Mouse (Mus musculus) CH12.LX (cell line): ENCODE measurements around the gene Abr. TPM values are rescaled to one million over a fixed set of nuclear protein-coding genes. Genes with fewer than 3 reads are reported as not detected.

ENCODE experiments used
- DNase-seq: peaks from one replicate; pipeline ENCODE4 v3.0.0-alpha.2; 2013; ENCODE audit errors: extremely low read depth
- H3K27ac ChIP-seq: 2 replicates; pipeline ENCODE4 v1.5.1; 2012; ENCODE audit warnings: low read depth, mild to moderate bottlenecking, control low read depth, moderate library complexity; ENCODE audit not compliant: insufficient read depth
- H3K27me3 ChIP-seq: replicated peaks from 2 replicates; pipeline ENCODE3; 2012; ENCODE audit warnings: inconsistent platforms
- H3K36me3 ChIP-seq, 2 experiments: replicated peaks in 1 of 2; 2 replicates each; pipeline versions ENCODE3 to v1.6.1; 2012; ENCODE audit warnings: inconsistent platforms in 1 of 2, low read length in 1 of 2, mild to moderate bottlenecking in 1 of 2, mixed read lengths in 1 of 2, moderate library complexity in 1 of 2; ENCODE audit not compliant: control insufficient read depth in 1 of 2, insufficient read depth in 1 of 2
- H3K4me1 ChIP-seq, 2 experiments: 2 replicates each; pipeline ENCODE4 v1.6.1; 2012; ENCODE audit warnings: inconsistent platforms in 1 of 2, moderate library complexity in 1 of 2; ENCODE audit not compliant: insufficient read depth in 2 of 2, control insufficient read depth in 1 of 2
- H3K4me2 ChIP-seq: 2 replicates; pipeline ENCODE4 v1.6.1; 2012; ENCODE audit warnings: low read depth, mild to moderate bottlenecking, control low read depth; ENCODE audit not compliant: poor library complexity, insufficient read depth, severe bottlenecking
- H3K4me3 ChIP-seq, 3 experiments: fragments of 150-350 bp in 1 of 3; sonication (generic) in 1 of 3; replicated peaks in 1 of 3; 2 replicates each; pipeline versions ENCODE3 to v1.5.1; 2011 to 2012; ENCODE audit warnings: low read depth in 2 of 3, low read length in 2 of 3, mild to moderate bottlenecking in 2 of 3, moderate library complexity in 2 of 3, control low read depth in 1 of 3, improper control_type of control experiment in 1 of 3, inconsistent platforms in 1 of 3, mixed read lengths in 1 of 3; ENCODE audit not compliant: poor library complexity in 1 of 3
- H3K79me2 ChIP-seq: replicated peaks from 2 replicates; pipeline ENCODE4 v1.6.1; 2012; ENCODE audit warnings: mild to moderate bottlenecking, moderate library complexity; ENCODE audit not compliant: control insufficient read depth, poor library complexity, insufficient read depth, severe bottlenecking; ENCODE audit errors: extremely low read depth
- H3K9ac ChIP-seq: 2 replicates; pipeline ENCODE4 v1.6.1; 2012; ENCODE audit warnings: low read depth, mild to moderate bottlenecking, control low read depth, moderate library complexity; ENCODE audit not compliant: insufficient read depth
- H3K9me3 ChIP-seq: replicated peaks from 2 replicates; pipeline ENCODE3; 2012; ENCODE audit warnings: low read length, inconsistent platforms, mixed read lengths
- CHD2 ChIP-seq: IDR thresholded peaks from 2 replicates; pipeline ENCODE4 v1.6.1; 2011; ENCODE audit warnings: low read length, improper control_type of control experiment
- CTCF ChIP-seq, 2 experiments: IDR thresholded peaks in 1 of 2; conservative IDR thresholded peaks in 1 of 2; 2 replicates each; pipeline ENCODE4 v1.5.1; 2011 to 2012; ENCODE audit warnings: low read depth in 2 of 2, low read length in 2 of 2, improper control_type of control experiment in 1 of 2, inconsistent platforms in 1 of 2, mild to moderate bottlenecking in 1 of 2, moderate library complexity in 1 of 2
- IRF4 ChIP-seq: IDR thresholded peaks from 2 replicates; pipeline ENCODE4 v1.6.1; 2014; ENCODE audit warnings: low read depth, mild to moderate bottlenecking, inconsistent platforms, low read length, improper control_type of control experiment
- JUN ChIP-seq: IDR thresholded peaks from 2 replicates; pipeline ENCODE4 v1.6.1; 2011; ENCODE audit warnings: low read depth, mild to moderate bottlenecking, low read length, improper control_type of control experiment, moderate library complexity; ENCODE audit not compliant: insufficient read depth
- MAZ ChIP-seq: IDR thresholded peaks from 2 replicates; pipeline ENCODE4 v1.6.1; 2012; ENCODE audit warnings: low read depth, mild to moderate bottlenecking, inconsistent platforms, low read length, improper control_type of control experiment, moderate library complexity
- MEF2A ChIP-seq: IDR thresholded peaks from 2 replicates; pipeline ENCODE4 v1.6.1; 2014; ENCODE audit warnings: low read depth, mild to moderate bottlenecking, inconsistent platforms, low read length, improper control_type of control experiment, borderline replicate concordance
- MXI1 ChIP-seq: IDR thresholded peaks from 2 replicates; pipeline ENCODE4 v1.6.1; 2011; ENCODE audit warnings: mild to moderate bottlenecking, low read depth, low read length, improper control_type of control experiment
- MYC ChIP-seq: IDR thresholded peaks from 2 replicates; pipeline ENCODE4 v1.6.1; 2011; ENCODE audit warnings: low read depth, mild to moderate bottlenecking, improper control_type of control experiment, low read length
- NELFE ChIP-seq: IDR thresholded peaks from 2 replicates; pipeline ENCODE4 v1.6.1; 2011; ENCODE audit warnings: low read depth, low read length, improper control_type of control experiment
- NRF1 ChIP-seq: IDR thresholded peaks from 2 replicates; pipeline ENCODE4 v1.6.1; 2014; ENCODE audit warnings: low read depth, mild to moderate bottlenecking, inconsistent platforms, low read length, improper control_type of control experiment, moderate library complexity
- POLR2A ChIP-seq: IDR thresholded peaks from 2 replicates; pipeline ENCODE4 v1.6.1; 2011; ENCODE audit warnings: low read depth, mild to moderate bottlenecking, improper control_type of control experiment, low read length
- RAD21 ChIP-seq: IDR thresholded peaks from 2 replicates; pipeline ENCODE4 v1.6.1; 2011; ENCODE audit warnings: low read depth, mild to moderate bottlenecking, low read length, improper control_type of control experiment, moderate library complexity
- SIN3A ChIP-seq: IDR thresholded peaks from 2 replicates; pipeline ENCODE4 v1.6.1; 2012; ENCODE audit warnings: low read length, improper control_type of control experiment, inconsistent platforms
- SMC3 ChIP-seq: IDR thresholded peaks from 2 replicates; pipeline ENCODE4 v1.6.1; 2011; ENCODE audit warnings: low read depth, low read length, improper control_type of control experiment
- TCF12 ChIP-seq: IDR thresholded peaks from 2 replicates; pipeline ENCODE4 v1.6.1; 2014; ENCODE audit warnings: low read depth, mild to moderate bottlenecking, inconsistent platforms, low read length, improper control_type of control experiment
- UBTF ChIP-seq: IDR thresholded peaks from 2 replicates; pipeline ENCODE4 v1.6.1; 2012; ENCODE audit warnings: low read depth, mild to moderate bottlenecking, inconsistent platforms, low read length, improper control_type of control experiment, moderate library complexity
- ZNF384 ChIP-seq: IDR thresholded peaks from 2 replicates; pipeline ENCODE4 v1.6.1; 2012; ENCODE audit warnings: low read depth, low read length, improper control_type of control experiment, inconsistent platforms
- dilution Hi-C: fragments of 300-500 bp; cut with MboI; formaldehyde crosslinking; loops from 2 replicates; pipeline ENCODE4 v1.14.3; 2020; ENCODE audit warnings: low sequenced_read_pairs; ENCODE audit not compliant: extremely low pct_unique_long_range_greater_than_20kb, extremely low pct_ligation_motif_present
- in situ Hi-C: fragments of 300-500 bp; cut with MboI; formaldehyde crosslinking; loops from 3 replicates; pipeline ENCODE4 v1.14.3; 2019; ENCODE audit warnings: low sequenced_read_pairs, low pct_ligation_motif_present, low pct_unique_long_range_greater_than_20kb, mixed read lengths
- polyA plus RNA-seq: library from polyadenylated mRNA; unstranded; fragments of >175 nt; gene quantifications from 2 replicates; pipeline ENCODE4 v1.2.1, GENCODE M21; 2012; ENCODE audit warnings: low read depth; ENCODE audit not compliant: insufficient read length
- total RNA-seq, 2 experiments: library from RNA; depleted of rRNA; stranded (reverse); fragments of 300-350 nt in 1 of 2; fragments of >200 nt in 1 of 2; gene quantifications; 2 replicates each; pipeline ENCODE4 v1.2.3; 2012 to 2014

Gene Abr
- total and polyA plus RNA-seq, 3 experiments, result 21.0 to 49.5 (median 37.4) TPM

DNA sequence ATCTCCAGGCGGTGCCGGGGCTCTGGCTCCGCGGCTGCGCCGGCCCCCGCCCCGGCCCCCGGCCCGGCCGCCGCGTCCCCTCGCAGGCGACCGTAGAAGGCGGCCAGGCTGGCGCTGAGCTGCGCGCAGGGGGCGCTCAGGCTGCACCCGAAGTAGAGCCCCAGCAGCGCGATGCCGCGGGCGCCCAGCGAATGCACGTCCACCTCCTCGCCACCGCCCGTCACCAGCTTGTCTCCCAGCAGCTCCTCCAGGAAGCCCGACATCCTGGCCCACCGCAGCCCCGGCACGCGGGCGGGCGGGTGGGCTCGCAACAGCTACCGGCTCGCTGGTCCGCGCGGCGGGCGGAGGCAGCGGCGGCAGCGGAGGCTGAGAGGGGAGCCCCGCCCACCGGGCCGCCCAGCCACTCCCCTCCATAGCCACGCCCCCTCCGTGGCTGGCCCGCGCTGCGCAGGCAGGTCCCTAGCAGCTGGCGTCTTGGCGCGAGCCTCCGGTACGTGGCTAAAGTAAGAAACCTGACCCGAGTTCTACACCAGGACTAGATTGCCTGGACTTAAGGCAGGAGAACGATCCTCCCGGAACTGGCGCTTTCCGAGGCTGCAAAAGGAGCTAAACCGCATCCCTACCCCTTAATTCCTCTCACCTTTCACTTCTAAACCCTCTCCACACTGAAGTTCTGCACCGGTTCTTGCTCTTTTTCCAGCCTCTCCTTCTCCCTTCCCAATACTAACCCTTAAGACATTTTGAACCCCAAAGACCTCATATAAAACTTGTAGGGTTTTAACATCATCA is 223.1 kb downstream of the Abr start, which contains the start of gene Nxn:
Gene Nxn, minus strand, starts transcription at position 343 of the 789 bp plus-strand sequence.
- Histone ChIP-seq H3K4me2 (peak within 1 kb of the TSS; percentile 98), H3K4me3 (peak within 1 kb of the TSS; percentile 70 to 87 (median 74))
- TF ChIP-seq UBTF, result peak; percentile 81
- TF ChIP-seq NELFE, result 0 out of 2 replicates have a peak, but pooled peaks have one; percentile 30
- peak; percentile 4; the same call in 1 of the 2 replicates for TF ChIP-seq SMC3
- TF ChIP-seq IRF4, result peak; percentile 24; the same call in 1 of the 2 replicates
- peak; percentile 81 for TF ChIP-seq MAZ
- peak; percentile 52 for TF ChIP-seq POLR2A
- peak; percentile 81 for TF ChIP-seq NRF1
- no peak for TF ChIP-seq JUN
- no peak for TF ChIP-seq ZNF384
- TF ChIP-seq MXI1, result peak; percentile 77; the same call in 1 of the 2 replicates
- peak; percentile 71; the same call in 1 of the 2 replicates for TF ChIP-seq SIN3A
- TF ChIP-seq CTCF (conservative IDR thresholded peaks at IDR 0.05 in 1 of 2, IDR thresholded peaks at IDR 0.05 in 1 of 2; ENCODE audit: low read depth in 2 of 2, low read length in 2 of 2), result peak in 1 of 2 experiments; percentile 53; a peak in 2 of 4 replicates
- TF ChIP-seq MEF2A, result peak; percentile 39; the same call in 1 of the 2 replicates
- TF ChIP-seq MYC, result no peak
- TF ChIP-seq, all 38 proteins: peak for 11
- DNase-seq, result peak; percentile 87
- no peak within 1 kb of the TSS for H3K27ac ChIP-seq
- peak within 1 kb of the TSS; percentile 56 for H3K9ac ChIP-seq
- no peaks in the 10 kb centered on the region for H3K27me3 ChIP-seq
- no peaks in the 10 kb centered on the region for H3K9me3 ChIP-seq
- dilution Hi-C loops (no loop called here), in situ Hi-C loops (no loop called here)
- H3K36me3 ChIP-seq, result no peaks in the 10 kb centered on the region
- H3K4me1 ChIP-seq, result peaks cover 0 to 32% of the 10 kb centered on the region in 2 experiments; a peak in 2 of 4 replicates
- H3K79me2 ChIP-seq, result no peaks in the 10 kb centered on the region; the same call in 1 of the 2 replicates

DNA sequence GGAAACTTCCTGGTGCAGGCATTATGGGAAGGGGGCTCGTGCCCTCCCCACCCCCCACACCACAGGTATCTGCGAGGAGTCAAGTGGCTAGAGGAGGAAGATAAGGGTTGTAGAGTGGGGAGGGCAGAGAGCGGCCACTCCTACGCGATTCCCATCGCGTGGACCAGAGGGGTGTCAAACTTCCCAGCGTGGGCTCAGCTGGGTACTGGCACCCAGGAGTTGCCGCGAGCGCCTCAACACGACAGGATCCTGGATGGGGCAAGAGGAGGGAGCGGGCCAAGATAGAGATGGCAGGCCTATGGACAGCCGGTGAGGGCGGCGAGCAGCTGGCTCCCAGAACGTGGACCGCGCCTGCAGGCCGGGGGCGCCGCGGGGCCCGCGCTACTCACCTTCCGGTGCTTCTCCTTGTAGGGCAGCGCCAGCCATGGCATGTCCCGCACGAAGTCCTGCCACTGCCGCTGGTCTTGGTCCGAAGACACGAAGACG is 223.8 kb downstream of the Abr start:
- DNase-seq, result no peak
- dilution Hi-C loops, result no loop called here
- no peaks in the 10 kb centered on the region for H3K27me3 ChIP-seq

More for the DNA sequence above, 223.8 kb downstream of the Abr start:
- in situ Hi-C loops, result no loop called here
- peak; percentile 25; the same call in 1 of the 2 replicates for TF ChIP-seq SIN3A
- no peak for TF ChIP-seq UBTF
- TF ChIP-seq MEF2A, result no peak
- peak; percentile 41 for TF ChIP-seq CHD2
- TF ChIP-seq RAD21, result no peak
- no peak; the same call in 1 of the 2 replicates for TF ChIP-seq TCF12
- TF ChIP-seq NRF1, result 0 out of 2 replicates have a peak, but pooled peaks have one; percentile 2
- Histone ChIP-seq H3K79me2 (no peaks in the 10 kb centered on the region; the same call in 1 of the 2 replicates), H3K36me3 (no peaks in the 10 kb centered on the region), H3K9me3 (no peaks in the 10 kb centered on the region), H3K4me1 (peaks cover 0 to 35% of the 10 kb centered on the region in 2 experiments; a peak in 2 of 4 replicates), H3K9ac (peak overlapping the region; percentile 56), H3K4me3 (peak overlapping the region; percentile 61 to 74 (median 70)), H3K4me2 (peak overlapping the region; percentile 52), H3K27ac (no peak overlapping the region)
